Mouse (Mus musculus) E14TG2a.4 (cell line): ENCODE measurements around the gene Mrpl19.

Experiments used
- CTCF ChIP-seq: conservative IDR thresholded peaks from 2 replicates; pipeline ENCODE4 v1.5.1; 2014; ENCODE audit warnings: low read length
- NANOG ChIP-seq: IDR thresholded peaks from 2 replicates; pipeline ENCODE4 v1.6.1; 2014; ENCODE audit warnings: borderline replicate concordance, low read length, mixed read lengths
- POU5F1 ChIP-seq: IDR thresholded peaks from 2 replicates; pipeline ENCODE4 v1.6.1; 2014; ENCODE audit warnings: low read length, borderline replicate concordance

GRCm38 (mm10) chr6:81972595-81972994, 6.8 kb upstream of the Mrpl19 start:
- TF ChIP-seq CTCF (no peak), POU5F1 (no peak), NANOG (no peak)
